Mouse (Mus musculus) liver, adult 2 months (tissue): ENCODE results near the gene Cdh10. TPM values are rescaled to one million over a fixed set of nuclear protein-coding genes. Genes with fewer than 3 reads are reported as not detected.

Experiments
- DNase-seq: peaks from one replicate; pipeline ENCODE4 v3.0.0-alpha.2; 2011; ENCODE audit warnings: low read depth, low spot score; ENCODE audit errors: extremely low read depth
- H3K27ac ChIP-seq: fragments of 200-500 bp; replicated peaks from 2 replicates; pipeline ENCODE4 v1.5.1; 2012; ENCODE audit warnings: low read depth, mild to moderate bottlenecking, control low read depth, inconsistent platforms, low read length; ENCODE audit not compliant: insufficient read depth
- H3K27me3 ChIP-seq: fragments of 200-500 bp; 2 replicates; pipeline ENCODE4 v1.6.1; 2012; ENCODE audit warnings: mild to moderate bottlenecking, moderate library complexity, low read length, inconsistent platforms; ENCODE audit not compliant: control insufficient read depth, insufficient read depth
- H3K36me3 ChIP-seq: fragments of 200-500 bp; 2 replicates; pipeline ENCODE4 v1.6.1; 2012; ENCODE audit warnings: low read length, inconsistent platforms; ENCODE audit not compliant: control insufficient read depth, insufficient read depth
- H3K4me1 ChIP-seq: fragments of 200-500 bp; 2 replicates; pipeline ENCODE4 v1.6.1; 2011; ENCODE audit warnings: low read length; ENCODE audit not compliant: control insufficient read depth, insufficient read depth
- H3K4me3 ChIP-seq: fragments of 200-500 bp; 2 replicates; pipeline ENCODE4 v1.5.1; 2011; ENCODE audit warnings: low read depth, mild to moderate bottlenecking, control low read depth, low read length, moderate library complexity; ENCODE audit not compliant: insufficient read depth
- H3K79me2 ChIP-seq: fragments of 200-500 bp; 2 replicates; pipeline ENCODE4 v1.6.1; 2012; ENCODE audit warnings: inconsistent platforms, mild to moderate bottlenecking, low read length, moderate library complexity; ENCODE audit not compliant: control insufficient read depth, insufficient read depth
- H3K9ac ChIP-seq: fragments of 200-500 bp; 2 replicates; pipeline ENCODE4 v1.6.1; 2012; ENCODE audit warnings: low read depth, mild to moderate bottlenecking, control low read depth, inconsistent platforms, low read length
- CTCF ChIP-seq: fragments of 200-500 bp; IDR thresholded peaks from 2 replicates; pipeline ENCODE4 v1.5.1; 2011; ENCODE audit warnings: low read depth, low read length, control low read depth
- POLR2A ChIP-seq: fragments of 200-500 bp; IDR thresholded peaks from 2 replicates; pipeline ENCODE4 v1.6.1; 2011; ENCODE audit warnings: low read length, control low read depth; ENCODE audit not compliant: insufficient read depth; ENCODE audit errors: extremely low read depth
- WGBS: fragments of 180-500 bp; shearing (Covaris S2); methylation state at CpG from one replicate; pipeline ENCODE4 v1.1.7; 2018; 5-methylcytosine and 5-hydroxymethylcytosine counted together
- polyA plus RNA-seq: library from polyadenylated mRNA; depleted of rRNA; stranded (reverse); fragments of >200 nt; gene quantifications from 2 replicates; pipeline ENCODE4 v1.2.3, GENCODE M21; 2012
- total RNA-seq: library from RNA; depleted of rRNA; stranded (reverse); fragments of >200 nt; gene quantifications from 2 replicates; pipeline ENCODE4 v1.2.3, GENCODE M21; 2014

Gene Cdh10
- total and polyA plus RNA-seq, 2 experiments, result not detected

- 88% methylated on average over 3 of the region's 3 CpGs for WGBS
- H3K4me1 ChIP-seq, result no peaks in the 10 kb centered on the region
- no peak overlapping the region for H3K27ac ChIP-seq
- DNase-seq, result no peak
- no peaks in the 10 kb centered on the region for H3K79me2 ChIP-seq
- no peaks in the 10 kb centered on the region for H3K27me3 ChIP-seq
- H3K36me3 ChIP-seq, result no peaks in the 10 kb centered on the region
- no peak overlapping the region for H3K9ac ChIP-seq
- TF ChIP-seq CTCF, result no peak
- TF ChIP-seq POLR2A, result no peak
- H3K4me3 ChIP-seq, result no peak overlapping the region
Observed at GRCm38 (mm10) chr15:18984891-18985290, 166.1 kb downstream of the Cdh10 start.

GRCm38 (mm10) chr15:18987671-18988070 is 168.9 kb downstream of the Cdh10 start:
- no peak overlapping the region for H3K27ac ChIP-seq
- H3K27me3 ChIP-seq, result no peaks in the 10 kb centered on the region
- H3K4me3 ChIP-seq, result no peak overlapping the region
- no peak for DNase-seq
- H3K9ac ChIP-seq, result no peak overlapping the region
- no peaks in the 10 kb centered on the region for H3K4me1 ChIP-seq
- WGBS, result 88% methylated on average over 1 of the region's 1 CpGs
- TF ChIP-seq POLR2A (no peak), CTCF (no peak)
- no peaks in the 10 kb centered on the region for H3K36me3 ChIP-seq
- H3K79me2 ChIP-seq, result no peaks in the 10 kb centered on the region

GRCm38 (mm10) chr15:18993512-18993911 is 174.8 kb downstream of the Cdh10 start:
- H3K27ac ChIP-seq, result no peak overlapping the region
- H3K27me3 ChIP-seq, result no peaks in the 10 kb centered on the region
- no peaks in the 10 kb centered on the region for H3K79me2 ChIP-seq
- H3K36me3 ChIP-seq, result no peaks in the 10 kb centered on the region
- no peak overlapping the region for H3K4me3 ChIP-seq
- no peak overlapping the region for H3K9ac ChIP-seq
- H3K4me1 ChIP-seq, result no peaks in the 10 kb centered on the region
- no peak for DNase-seq
- TF ChIP-seq POLR2A (no peak), CTCF (no peak)

- no peak for DNase-seq
- Histone ChIP-seq H3K27me3 (no peaks in the 10 kb centered on the region), H3K27ac (no peak overlapping the region), H3K4me1 (no peaks in the 10 kb centered on the region), H3K79me2 (no peaks in the 10 kb centered on the region), H3K9ac (no peak overlapping the region), H3K36me3 (no peaks in the 10 kb centered on the region), H3K4me3 (no peak overlapping the region)
- TF ChIP-seq CTCF (no peak), POLR2A (no peak)
- 65% methylated on average over 4 of the region's 4 CpGs for WGBS
Observed at GRCm38 (mm10) chr15:18994294-18994693, 175.5 kb downstream of the Cdh10 start.

GRCm38 (mm10) chr15:19010829-19011228 is 192.1 kb downstream of the Cdh10 start:
- Histone ChIP-seq H3K79me2 (no peaks in the 10 kb centered on the region), H3K4me1 (no peaks in the 10 kb centered on the region), H3K4me3 (no peak overlapping the region), H3K27me3 (no peaks in the 10 kb centered on the region), H3K9ac (no peak overlapping the region), H3K36me3 (no peaks in the 10 kb centered on the region), H3K27ac (no peak overlapping the region)
- TF ChIP-seq CTCF, result no peak
- TF ChIP-seq POLR2A, result no peak
- no peak for DNase-seq
- WGBS, result 87% methylated on average over 10 of the region's 10 CpGs

GRCm38 (mm10) chr15:19032983-19033382 is 214.2 kb downstream of the Cdh10 start:
- WGBS, result 69% methylated on average over 3 of the region's 3 CpGs
- Histone ChIP-seq H3K4me1 (no peaks in the 10 kb centered on the region), H3K4me3 (no peak overlapping the region), H3K36me3 (no peaks in the 10 kb centered on the region), H3K27ac (no peak overlapping the region), H3K79me2 (no peaks in the 10 kb centered on the region), H3K27me3 (no peaks in the 10 kb centered on the region), H3K9ac (no peak overlapping the region)
- TF ChIP-seq POLR2A (no peak), CTCF (no peak)
- no peak for DNase-seq
